26 mouse cellular contexts compared by ENCODE assay signal in genomic region chr10:44476523-44476922, GRCm38 (mm10). TPM values are rescaled to one million over a fixed set of nuclear protein-coding genes. Genes with fewer than 3 reads are reported as not detected.
DNase-seq lines count a peak whose midpoint lies in the region; ATAC-seq and TF ChIP-seq lines count a peak whose summit lies in the region.
"Had no signal": no experiment of that assay in that cellular context is flagged by ENCODE, and none has a peak within 500 bp of the region (broad histone marks: within the 10 kb centered on the region; RNA-seq: fewer than 3 reads in every experiment).

No protein-coding gene starts in this region.

- no peak for TF ChIP-seq CTCF in lung, postnatal 0 days (IDR thresholded peaks at IDR 0.05)
- no peak for TF ChIP-seq CTCF in stomach, postnatal 0 days (IDR thresholded peaks at IDR 0.05; ENCODE audit: low read depth)

- ATAC-seq in embryonic facial prominence, embryonic 14.5 days (ENCODE audit: low read depth): no peak
- ATAC-seq in lung, postnatal 0 days: no peak
- ATAC-seq in stomach, postnatal 0 days (ENCODE audit: low FRiP score, low TSS enrichment): no peak
- ATAC-seq in hindbrain, embryonic 13.5 days (ENCODE audit: low FRiP score): no peak
- ATAC-seq: forebrain, embryonic 14.5 days had no signal

- no peaks in the 10 kb centered on the region for H3K4me1 ChIP-seq in embryonic facial prominence, embryonic 14.5 days (ENCODE audit: control insufficient read depth, insufficient read depth, low read length)
- peaks cover 26% of the 10 kb centered on the region for H3K4me1 ChIP-seq in embryonic facial prominence, embryonic 10.5 days
- H3K4me1 ChIP-seq in lung, postnatal 0 days (ENCODE audit: insufficient read depth, low read depth, low read length): peaks cover 12% of the 10 kb centered on the region; the same call in 1 of the 2 replicates
- H3K4me1 ChIP-seq in stomach, postnatal 0 days (replicated peaks; ENCODE audit: control insufficient read depth, insufficient read depth): peaks cover 3% of the 10 kb centered on the region; the same call in 1 of the 2 replicates
- peaks cover 8% of the 10 kb centered on the region for H3K4me1 ChIP-seq in hindbrain, embryonic 13.5 days (replicated peaks)
- H3K4me1 ChIP-seq: liver, embryonic 13.5 days; megakaryocyte, embryonic 14.5 days; midbrain, embryonic 12.5 days; neural tube, embryonic 13.5 days had no signal

- H3K27me3 ChIP-seq in embryonic facial prominence, embryonic 14.5 days (replicated peaks; ENCODE audit: control insufficient read depth, insufficient read depth, low read length): peaks cover 6% of the 10 kb centered on the region
- peaks cover 8% of the 10 kb centered on the region; the same call in 1 of the 2 replicates for H3K27me3 ChIP-seq in embryonic facial prominence, embryonic 10.5 days (replicated peaks; ENCODE audit: low read depth, poor library complexity, severe bottlenecking)
- no peaks in the 10 kb centered on the region for H3K27me3 ChIP-seq in lung, postnatal 0 days (replicated peaks; ENCODE audit: insufficient read depth, low read length)
- H3K27me3 ChIP-seq in stomach, postnatal 0 days (ENCODE audit: control insufficient read depth, insufficient read depth, low read length): no peaks in the 10 kb centered on the region
- H3K27me3 ChIP-seq in hindbrain, embryonic 13.5 days: no peaks in the 10 kb centered on the region
- H3K27me3 ChIP-seq: neural tube, embryonic 13.5 days had no signal

- H3K36me3 ChIP-seq in embryonic facial prominence, embryonic 14.5 days (ENCODE audit: control insufficient read depth, insufficient read depth, low read length): no peaks in the 10 kb centered on the region
- no peaks in the 10 kb centered on the region for H3K36me3 ChIP-seq in embryonic facial prominence, embryonic 10.5 days (replicated peaks)
- H3K36me3 ChIP-seq in lung, postnatal 0 days (ENCODE audit: insufficient read depth, low read length): no peaks in the 10 kb centered on the region
- no peaks in the 10 kb centered on the region for H3K36me3 ChIP-seq in stomach, postnatal 0 days (ENCODE audit: control insufficient read depth, insufficient read depth, low read length)
- H3K36me3 ChIP-seq in hindbrain, embryonic 13.5 days: no peaks in the 10 kb centered on the region
- H3K36me3 ChIP-seq: limb, embryonic 10.5 days; limb, embryonic 15.5 days; liver, embryonic 13.5 days; midbrain, embryonic 12.5 days; neural tube, embryonic 13.5 days had no signal

- H3K27ac ChIP-seq in embryonic facial prominence, embryonic 14.5 days (replicated peaks; ENCODE audit: low read depth, low read length): no peak overlapping the region
- H3K27ac ChIP-seq in embryonic facial prominence, embryonic 10.5 days (replicated peaks): no peak overlapping the region
- H3K27ac ChIP-seq in lung, postnatal 0 days (ENCODE audit: low read length): no peak overlapping the region
- H3K27ac ChIP-seq in stomach, postnatal 0 days (replicated peaks): no peak overlapping the region
- H3K27ac ChIP-seq in hindbrain, embryonic 13.5 days: no peak overlapping the region
- H3K27ac ChIP-seq: hindbrain, embryonic 14.5 days; limb, embryonic 10.5 days; limb, embryonic 15.5 days; liver, embryonic 13.5 days; midbrain, embryonic 12.5 days; neural tube, embryonic 13.5 days had no signal

- no peak overlapping the region for H3K4me2 ChIP-seq in embryonic facial prominence, embryonic 14.5 days (ENCODE audit: low read depth, low read length)
- H3K4me2 ChIP-seq in lung, postnatal 0 days (replicated peaks; ENCODE audit: low read depth, low read length): peak overlapping the region; percentile 34
- H3K4me2 ChIP-seq in stomach, postnatal 0 days (replicated peaks; ENCODE audit: low read depth): peak overlapping the region; percentile 48
- no peak overlapping the region for H3K4me2 ChIP-seq in hindbrain, embryonic 13.5 days
- H3K4me2 ChIP-seq: heart, embryonic 11.5 days; hindbrain, embryonic 14.5 days; limb, embryonic 15.5 days; liver, embryonic 13.5 days; midbrain, embryonic 12.5 days; neural tube, embryonic 13.5 days had no signal

- no peaks in the 10 kb centered on the region for H3K9me3 ChIP-seq in embryonic facial prominence, embryonic 14.5 days (ENCODE audit: control insufficient read depth, low read length)
- H3K9me3 ChIP-seq in embryonic facial prominence, embryonic 10.5 days: no peaks in the 10 kb centered on the region
- no peaks in the 10 kb centered on the region for H3K9me3 ChIP-seq in lung, postnatal 0 days (ENCODE audit: low read length)
- H3K9me3 ChIP-seq in stomach, postnatal 0 days (ENCODE audit: control insufficient read depth, low read length): no peaks in the 10 kb centered on the region
- no peaks in the 10 kb centered on the region for H3K9me3 ChIP-seq in hindbrain, embryonic 13.5 days
- H3K9me3 ChIP-seq: limb, embryonic 10.5 days; limb, embryonic 15.5 days; liver, embryonic 13.5 days; megakaryocyte, embryonic 14.5 days; midbrain, embryonic 12.5 days; neural tube, embryonic 13.5 days had no signal

- peak; percentile 3 for DNase-seq in embryonic facial prominence, embryonic 14.5 days (ENCODE audit: low spot score)
- DNase-seq in embryonic facial prominence, embryonic 10.5 days (ENCODE audit: low spot score): no peak
- peak; percentile 9 for DNase-seq in lung, postnatal 0 days (ENCODE audit: low spot score)
- no peak for DNase-seq in lung, adult 18-20 months
- peak; percentile 63 for DNase-seq in retina, embryonic 14.5 days (ENCODE audit: low spot score)
- no peak for DNase-seq in stomach, postnatal 0 days (ENCODE audit: low spot score)
- DNase-seq in testis, postnatal 10 days (ENCODE audit: low spot score): no peak
- DNase-seq: adrenal gland, postnatal 25 days; cerebellum, adult 18-20 months; cerebellum, postnatal 25 days; gastrocnemius, postnatal 14 days; heart, postnatal 4 days; kidney, adult 9 months; kidney, postnatal 10 days; layer of hippocampus, postnatal 36 days; liver, embryonic 13.5 days; right cerebral cortex, postnatal 14 days had no signal

- H3K9ac ChIP-seq in embryonic facial prominence, embryonic 14.5 days (ENCODE audit: low read depth, low read length): no peak overlapping the region
- H3K9ac ChIP-seq in lung, postnatal 0 days (replicated peaks; ENCODE audit: low read depth): no peak overlapping the region
- H3K9ac ChIP-seq in stomach, postnatal 0 days (ENCODE audit: low read length): no peak overlapping the region
- no peak overlapping the region for H3K9ac ChIP-seq in hindbrain, embryonic 13.5 days
- H3K9ac ChIP-seq: hindbrain, embryonic 14.5 days; limb, embryonic 15.5 days; liver, embryonic 13.5 days; midbrain, embryonic 12.5 days; neural tube, embryonic 13.5 days had no signal

- no peak for TF ChIP-seq EP300 in lung, postnatal 0 days (IDR thresholded peaks at IDR 0.05)
- no peak for TF ChIP-seq EP300 in stomach, postnatal 0 days (optimal IDR thresholded peaks at IDR 0.05)

- H3K4me3 ChIP-seq in embryonic facial prominence, embryonic 14.5 days (ENCODE audit: low read depth, low read length): no peak overlapping the region
- no peak overlapping the region for H3K4me3 ChIP-seq in embryonic facial prominence, embryonic 10.5 days
- peak overlapping the region; percentile 8; the same call in 1 of the 2 replicates for H3K4me3 ChIP-seq in lung, postnatal 0 days (ENCODE audit: low read depth, low read length)
- H3K4me3 ChIP-seq in stomach, postnatal 0 days (ENCODE audit: low read depth, low read length): peak overlapping the region; percentile 30
- no peak overlapping the region for H3K4me3 ChIP-seq in hindbrain, embryonic 13.5 days
- H3K4me3 ChIP-seq: limb, embryonic 10.5 days; limb, embryonic 15.5 days; liver, embryonic 13.5 days; megakaryocyte, embryonic 14.5 days; midbrain, embryonic 12.5 days; neural tube, embryonic 13.5 days had no signal

- 73% methylated on average over 13 of the region's 13 CpGs for WGBS in embryonic facial prominence, embryonic 14.5 days
- WGBS in embryonic facial prominence, embryonic 10.5 days: 79% methylated on average over 13 of the region's 13 CpGs
- WGBS in lung, postnatal 0 days: 38% methylated on average over 13 of the region's 13 CpGs
- 17% methylated on average over 13 of the region's 13 CpGs for WGBS in stomach, postnatal 0 days
- WGBS in hindbrain, embryonic 13.5 days: 73% methylated on average over 13 of the region's 13 CpGs

RNA-seq across cellular contexts. Expression of gene Prdm1, which starts 51.8 kb away (rescaled TPM):
- 3.1 and 4.0 TPM in 2 replicates for polyA plus RNA-seq in embryonic facial prominence, embryonic 14.5 days (2014; fragmentation: Nextera tagmentation; extraction: Ambion mirVana)
- polyA plus RNA-seq in embryonic facial prominence, embryonic 10.5 days (2016; fragmentation: Nextera tagmentation; extraction: Ambion mirVana): 2.2 and 2.3 TPM in 2 replicates
- 3.2 and 5.5 TPM in 2 replicates for polyA plus RNA-seq in lung, postnatal 0 days (2015; fragmentation: Nextera tagmentation; extraction: Ambion mirVana)
- 5.9 and 7.3 TPM in 2 replicates for polyA plus RNA-seq in stomach, postnatal 0 days (2015; fragmentation: Nextera tagmentation; extraction: Ambion mirVana)
- 0.47 and 0.75 TPM in 2 replicates for polyA plus RNA-seq in hindbrain, embryonic 13.5 days (2015; fragmentation: Nextera tagmentation; extraction: Ambion mirVana)

Comparison
In these comparisons a context has a peak if more than half of its experiments do, and no peak if none do; other contexts are left out.
1. DNase-seq: peak in embryonic facial prominence, embryonic 14.5 days (single experiment), lung, postnatal 0 days (single experiment) and retina, embryonic 14.5 days (single experiment); none in embryonic facial prominence, embryonic 10.5 days (single experiment), lung, adult 18-20 months (0 of 2), stomach, postnatal 0 days (single experiment) and testis, postnatal 10 days (single experiment).
2. H3K4me2 ChIP-seq: peak in lung, postnatal 0 days (single experiment) and stomach, postnatal 0 days (single experiment); none in embryonic facial prominence, embryonic 14.5 days (single experiment) and hindbrain, embryonic 13.5 days (single experiment).
3. H3K4me3 ChIP-seq: peak in lung, postnatal 0 days (single experiment) and stomach, postnatal 0 days (single experiment); none in embryonic facial prominence, embryonic 14.5 days (single experiment), embryonic facial prominence, embryonic 10.5 days (single experiment) and hindbrain, embryonic 13.5 days (single experiment).